Mouse (Mus musculus) erythroblast, embryonic 14.5 days (primary cell): ENCODE results near the gene Setd7.

Experiments
- GATA1 ChIP-seq: IDR thresholded peaks from 2 replicates; pipeline ENCODE4 v1.6.1; 2012; ENCODE audit warnings: low read length, inconsistent platforms, mixed read lengths
- TAL1 ChIP-seq: IDR thresholded peaks from 3 replicates; pipeline ENCODE4 v1.6.1; 2012; ENCODE audit warnings: low read length, inconsistent platforms, mixed read lengths

- TF ChIP-seq TAL1 (no peak), GATA1 (no peak)
Observed at GRCm38 (mm10) chr3:51554067-51554466, 6.6 kb downstream of the Setd7 start.
